Mouse (Mus musculus) forebrain, postnatal 0 days (tissue): ENCODE results near the gene Lmx1b. TPM values are rescaled to one million over a fixed set of nuclear protein-coding genes. Genes with fewer than 3 reads are reported as not detected.

Experiments
- ATAC-seq: fragments of 200-750 bp; cut with Nextera tagmentation; 2 replicates; pipeline ENCODE4 v1.8.0; 2017; ENCODE audit warnings: mild to moderate bottlenecking, moderate library complexity
- DNase-seq: peaks from one replicate; pipeline ENCODE4 v3.0.0-alpha.2; 2015
- H3K27ac ChIP-seq: fragments of 300-500 bp; sonication (generic); 2 replicates; pipeline ENCODE4 v1.5.1; 2014; ENCODE audit warnings: low read depth, mild to moderate bottlenecking, antibody characterized with exemption, low read length, moderate library complexity, mixed read lengths
- H3K27me3 ChIP-seq: fragments of 300-500 bp; sonication (generic); 2 replicates; pipeline ENCODE4 v1.6.1; 2014; ENCODE audit warnings: mild to moderate bottlenecking, low read length, mixed read lengths; ENCODE audit not compliant: insufficient read depth
- H3K36me3 ChIP-seq: fragments of 300-500 bp; sonication (generic); 2 replicates; pipeline ENCODE4 v1.6.1; 2014; ENCODE audit warnings: mild to moderate bottlenecking, moderate library complexity; ENCODE audit not compliant: insufficient read depth
- H3K4me1 ChIP-seq: fragments of 300-500 bp; sonication (generic); 2 replicates; pipeline ENCODE4 v1.6.1; 2014; ENCODE audit warnings: antibody characterized with exemption; ENCODE audit not compliant: insufficient read depth
- H3K4me2 ChIP-seq: fragments of 300-500 bp; sonication (generic); 2 replicates; pipeline ENCODE4 v1.6.1; 2014; ENCODE audit warnings: low read depth, mild to moderate bottlenecking, moderate library complexity
- H3K4me3 ChIP-seq: fragments of 300-500 bp; sonication (generic); 2 replicates; pipeline ENCODE4 v1.5.1; 2014; ENCODE audit warnings: low read depth, low read length, mixed read lengths
- H3K9ac ChIP-seq: fragments of 300-500 bp; sonication (generic); 2 replicates; pipeline ENCODE4 v1.6.1; 2014; ENCODE audit warnings: mild to moderate bottlenecking
- H3K9me3 ChIP-seq: fragments of 300-500 bp; sonication (generic); 2 replicates; pipeline ENCODE4 v1.6.1; 2016; ENCODE audit warnings: low read length
- CTCF ChIP-seq: sonication (generic); IDR thresholded peaks from 2 replicates; pipeline ENCODE4 v1.5.1; 2016; ENCODE audit warnings: antibody characterized with exemption, control low read depth, low read depth
- WGBS: fragments of 180-500 bp; shearing (Covaris S2); extraction: QIAGEN DNeasy Blood & Tissue Kit; methylation state at CpG from one replicate; pipeline ENCODE4 v1.1.7; 2014; 5-methylcytosine and 5-hydroxymethylcytosine counted together
- polyA plus RNA-seq: library from polyadenylated mRNA; unstranded; fragments of >200 nt; fragmentation: Nextera tagmentation; extraction: Ambion mirVana; gene quantifications from 2 replicates; pipeline ENCODE4 v1.2.1, GENCODE M21; 2015
- total RNA-seq: library from RNA; depleted of rRNA; stranded (reverse); fragments of >200 nt; gene quantifications from 2 replicates; pipeline ENCODE4 v1.2.3, GENCODE M21; 2014

Gene Lmx1b
- total and polyA plus RNA-seq, 2 experiments from 2014 or later = 0.24 to 2.0 TPM

DNA sequence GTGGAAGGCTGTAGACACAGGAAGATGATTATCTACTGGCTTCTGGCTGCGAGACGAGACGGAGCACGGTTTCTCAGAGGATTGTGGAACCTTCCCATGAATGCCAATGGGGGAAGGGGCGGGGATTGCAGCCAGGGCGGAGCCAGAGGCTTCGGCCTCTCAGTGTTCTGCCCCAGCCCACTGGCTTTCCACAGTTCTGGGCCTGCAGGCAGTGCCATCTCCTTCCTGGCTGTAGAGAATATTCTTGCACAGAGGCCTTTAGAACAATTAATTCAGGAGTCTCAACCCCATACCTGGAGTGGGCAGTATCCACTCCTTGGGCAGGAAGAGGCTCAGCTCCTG is 18.9 kb upstream of the Lmx1b start:
- H3K27ac ChIP-seq = no peak overlapping the region
- no peak for TF ChIP-seq CTCF
- H3K9me3 ChIP-seq = no peaks in the 10 kb centered on the region
- no peaks in the 10 kb centered on the region for H3K27me3 ChIP-seq
- H3K4me3 ChIP-seq = no peak overlapping the region
- H3K36me3 ChIP-seq = no peaks in the 10 kb centered on the region
- H3K9ac ChIP-seq = no peak overlapping the region
- WGBS = 6% methylated on average over 7 of the region's 7 CpGs
- ATAC-seq (no peak), DNase-seq (no peak)
- H3K4me2 ChIP-seq = no peak overlapping the region
- no peaks in the 10 kb centered on the region for H3K4me1 ChIP-seq

DNA sequence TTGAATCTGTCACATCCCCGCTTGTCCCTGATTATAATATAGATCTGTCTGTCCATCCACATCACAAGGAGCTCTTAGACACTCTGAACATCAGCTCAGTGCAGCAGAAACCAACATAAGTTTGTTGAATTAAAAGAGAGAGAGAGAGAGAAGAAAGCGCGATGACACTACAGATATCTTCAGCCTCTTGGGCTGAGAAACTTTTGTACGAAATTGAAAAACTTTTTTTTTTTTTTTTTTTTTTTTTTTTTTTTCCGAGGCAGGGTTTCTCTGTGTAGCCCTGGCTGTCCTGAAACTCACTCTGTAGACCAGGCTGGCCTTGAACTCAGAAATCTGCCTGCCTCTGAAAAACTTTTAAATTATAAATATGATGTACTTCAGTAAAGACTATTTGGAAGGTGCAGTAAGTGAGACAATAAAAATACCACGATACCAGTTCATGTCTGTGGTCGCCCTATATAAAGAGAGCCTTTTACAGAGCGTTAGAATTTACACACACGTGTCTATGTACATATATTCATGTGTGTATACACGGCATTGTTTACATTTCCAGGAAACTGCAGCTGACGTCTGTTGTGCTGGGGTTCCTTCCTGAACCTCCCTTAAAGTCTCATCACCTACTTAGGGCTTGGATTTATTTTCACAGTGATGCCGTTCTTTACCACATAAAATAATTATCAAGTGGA is 18.4 kb upstream of the Lmx1b start:
- no peak for ATAC-seq
- no peaks in the 10 kb centered on the region for H3K36me3 ChIP-seq
- TF ChIP-seq CTCF = no peak
- H3K4me3 ChIP-seq = no peak overlapping the region
- no peaks in the 10 kb centered on the region for H3K4me1 ChIP-seq
- no peaks in the 10 kb centered on the region for H3K27me3 ChIP-seq
- H3K27ac ChIP-seq = no peak overlapping the region
- H3K9ac ChIP-seq = no peak overlapping the region
- 48% methylated on average over 12 of the region's 12 CpGs for WGBS
- no peak for DNase-seq
- H3K9me3 ChIP-seq = no peaks in the 10 kb centered on the region
- H3K4me2 ChIP-seq = no peak overlapping the region

DNA sequence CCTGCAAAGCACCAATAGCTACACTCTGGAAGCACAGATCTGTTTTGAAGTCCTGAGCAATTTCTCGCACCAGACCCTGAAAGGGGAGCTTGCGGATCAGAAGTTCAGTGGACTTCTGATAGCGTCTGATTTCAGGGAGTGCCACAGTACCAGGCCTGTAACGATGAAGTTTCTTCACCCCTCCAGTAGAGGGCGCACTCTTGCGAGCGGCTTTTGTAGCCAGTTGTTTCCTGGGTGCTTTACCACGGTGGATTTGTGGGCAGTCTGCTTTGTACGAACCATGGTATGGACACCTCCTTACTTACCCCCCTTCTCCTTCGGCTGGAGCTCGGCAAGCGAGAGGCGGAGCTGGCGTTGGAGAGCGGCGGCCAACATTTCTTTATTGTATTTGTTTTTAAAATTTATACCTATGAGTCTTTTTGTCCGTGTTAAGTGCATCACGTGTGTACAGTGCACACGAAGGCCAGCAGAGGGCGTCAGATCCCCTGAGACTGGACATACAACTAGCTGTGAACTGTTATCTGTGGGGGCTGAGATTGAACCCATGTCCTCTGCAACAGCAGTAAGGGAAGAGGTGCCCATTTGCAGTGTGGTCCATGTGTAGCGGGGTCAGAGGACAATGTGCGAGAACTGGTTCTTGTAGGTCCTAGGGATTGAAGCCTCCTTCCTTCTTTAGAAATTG is 12.3 kb upstream of the Lmx1b start:
- H3K9me3 ChIP-seq = no peaks in the 10 kb centered on the region
- DNase-seq = no peak
- TF ChIP-seq CTCF = no peak; the same call in 1 of the 2 replicates
- peaks cover 4% of the 10 kb centered on the region; the same call in 1 of the 2 replicates for H3K27me3 ChIP-seq
- no peaks in the 10 kb centered on the region for H3K4me1 ChIP-seq
- H3K4me3 ChIP-seq = no peak overlapping the region
- 85% methylated on average over 22 of the region's 22 CpGs for WGBS
- no peaks in the 10 kb centered on the region for H3K36me3 ChIP-seq
- no peak overlapping the region for H3K27ac ChIP-seq
- no peak overlapping the region for H3K9ac ChIP-seq
- no peak for ATAC-seq
- H3K4me2 ChIP-seq = no peak overlapping the region

DNA sequence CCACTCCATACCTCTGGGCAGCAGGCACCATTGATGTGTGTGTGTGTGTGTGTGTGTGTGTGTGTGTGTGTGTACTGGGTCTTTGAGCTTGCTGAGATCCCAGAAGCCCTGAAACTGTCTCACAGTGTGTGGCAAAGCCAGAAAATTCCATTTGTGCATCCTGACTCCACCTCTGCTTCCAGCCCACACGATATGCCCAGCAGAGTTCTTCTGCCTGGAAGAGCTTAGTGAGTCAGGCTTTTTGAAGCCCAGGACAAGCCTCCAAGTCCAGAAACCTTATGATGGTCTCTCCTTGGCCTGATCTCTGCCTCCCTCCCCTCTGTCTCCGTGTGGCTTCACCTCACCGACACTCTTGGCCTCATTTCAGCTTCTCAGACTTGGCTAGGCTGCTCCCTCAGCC is 9.1 kb upstream of the Lmx1b start:
- H3K27me3 ChIP-seq = peaks cover 36% of the 10 kb centered on the region
- ATAC-seq = no peak
- no peak overlapping the region for H3K4me2 ChIP-seq
- 37% methylated on average over 3 of the region's 3 CpGs for WGBS
- H3K4me3 ChIP-seq = no peak overlapping the region
- H3K4me1 ChIP-seq = no peaks in the 10 kb centered on the region
- no peak overlapping the region for H3K27ac ChIP-seq
- DNase-seq = no peak
- no peaks in the 10 kb centered on the region for H3K9me3 ChIP-seq
- TF ChIP-seq CTCF = no peak
- H3K9ac ChIP-seq = no peak overlapping the region
- no peaks in the 10 kb centered on the region for H3K36me3 ChIP-seq

DNA sequence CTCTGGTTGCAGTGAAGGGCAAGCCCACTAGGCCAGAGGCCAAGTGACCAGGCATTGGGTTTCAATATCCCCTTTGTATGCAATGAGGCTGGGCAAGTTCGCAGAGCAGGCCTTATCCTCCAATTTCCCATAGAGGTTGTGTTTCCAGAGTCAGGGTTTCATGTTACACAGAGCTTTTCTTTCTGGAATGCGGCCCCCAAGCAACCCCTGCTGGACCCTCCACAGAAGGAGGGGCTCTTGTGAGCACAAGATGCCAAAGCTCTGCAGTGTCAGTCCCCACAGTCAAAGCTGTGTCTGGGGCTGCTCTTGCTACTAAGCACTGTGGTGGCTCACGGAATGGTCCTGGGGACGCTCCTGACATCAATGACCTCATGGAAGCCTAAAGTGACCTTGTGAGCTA is 8.6 kb upstream of the Lmx1b start:
- Histone ChIP-seq H3K4me3 (no peak overlapping the region), H3K27ac (no peak overlapping the region), H3K27me3 (peaks cover 39% of the 10 kb centered on the region), H3K4me2 (no peak overlapping the region), H3K4me1 (no peaks in the 10 kb centered on the region), H3K36me3 (no peaks in the 10 kb centered on the region), H3K9me3 (no peaks in the 10 kb centered on the region), H3K9ac (no peak overlapping the region)
- DNase-seq = no peak
- no peak for TF ChIP-seq CTCF
- WGBS = 32% methylated on average over 4 of the region's 4 CpGs
- no peak for ATAC-seq

DNA sequence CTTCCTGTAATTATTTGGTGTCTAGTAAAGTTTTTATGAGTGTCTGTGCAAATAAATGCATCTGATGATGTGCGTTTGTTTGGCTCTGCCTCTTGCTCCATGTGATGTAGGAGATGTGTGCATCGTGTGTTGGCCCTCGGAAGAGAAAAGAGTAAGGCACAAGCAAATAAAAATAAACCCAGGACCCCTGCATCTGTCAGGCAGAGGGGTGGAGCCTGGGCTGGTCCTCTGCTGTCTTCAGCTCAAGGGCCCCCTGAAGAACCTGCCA is 5.9 kb upstream of the Lmx1b start:
- Histone ChIP-seq H3K9me3 (no peaks in the 10 kb centered on the region), H3K4me2 (no peak overlapping the region)
- TF ChIP-seq CTCF = no peak

DNA sequence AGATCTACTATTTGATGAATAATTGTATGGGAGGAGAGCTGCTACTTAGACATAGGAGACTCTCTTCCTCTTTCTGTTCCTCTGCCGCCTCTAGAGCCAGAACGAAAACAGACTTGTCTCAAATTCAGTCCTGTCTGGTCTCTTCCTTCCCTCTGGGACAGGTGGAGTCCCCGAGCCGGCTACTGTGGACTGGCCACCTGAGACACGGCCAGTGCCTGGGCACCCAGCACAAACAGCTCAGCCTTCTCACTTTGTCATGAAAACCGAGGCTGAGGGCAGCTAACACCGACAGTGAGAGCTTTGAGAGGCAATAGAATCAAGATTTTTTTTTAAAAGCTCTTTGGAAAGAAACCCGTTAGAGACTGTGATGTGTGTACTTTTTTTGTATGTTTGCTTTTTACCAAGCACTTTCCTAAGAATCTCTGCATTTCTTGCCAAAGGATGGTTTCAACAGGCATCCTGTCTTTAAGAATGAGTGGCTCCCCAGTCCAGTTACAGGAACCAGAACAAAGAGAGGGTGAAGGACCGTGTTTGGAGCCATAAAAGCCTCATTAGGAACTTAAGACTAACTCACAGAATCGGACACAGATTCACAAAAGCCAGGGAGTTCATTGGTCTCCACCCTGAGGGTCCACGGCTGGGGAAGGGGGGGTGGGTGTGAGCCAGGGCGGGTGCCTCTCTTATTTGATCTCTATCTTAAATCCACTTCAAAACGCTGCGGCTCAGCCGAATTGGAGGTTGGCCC is 5.4 kb upstream of the Lmx1b start:
- Histone ChIP-seq H3K4me1 (no peaks in the 10 kb centered on the region), H3K27ac (no peak overlapping the region), H3K4me3 (no peak overlapping the region), H3K9me3 (no peaks in the 10 kb centered on the region), H3K4me2 (no peak overlapping the region), H3K9ac (no peak overlapping the region), H3K27me3 (peaks cover 68% of the 10 kb centered on the region), H3K36me3 (no peaks in the 10 kb centered on the region)
- TF ChIP-seq CTCF = no peak
- 5% methylated on average over 15 of the region's 15 CpGs for WGBS
- DNase-seq (no peak), ATAC-seq (no peak)

More for the DNA sequence above, 5.9 kb upstream of the Lmx1b start:
- ATAC-seq = no peak
- no peak for DNase-seq
- peaks cover 65% of the 10 kb centered on the region for H3K27me3 ChIP-seq
- H3K4me1 ChIP-seq = no peaks in the 10 kb centered on the region
- H3K36me3 ChIP-seq = no peaks in the 10 kb centered on the region
- H3K4me3 ChIP-seq = no peak overlapping the region
- no peak overlapping the region for H3K27ac ChIP-seq
- WGBS = 4% methylated on average over 3 of the region's 3 CpGs
- no peak overlapping the region for H3K9ac ChIP-seq
